Mouse (Mus musculus): ENCODE results near the gene Olfr725. TPM values are rescaled to one million over a fixed set of nuclear protein-coding genes. Genes with fewer than 3 reads are reported as not detected.

Olfr725 gene
- polyA plus RNA-seq (2015; fragmentation: Nextera tagmentation; extraction: Ambion mirVana): not detected in 2 replicates

GRCm38 (mm10) chr14:50040275-50040674 lies at the start of gene Olfr725:
Gene Olfr725 (minus strand): TSS chr14:50040375.

Other genes starting within 250 kb of the Olfr725 start
- gene Olfr722, start 138.4 kb downstream of the Olfr725 start, polyA plus RNA-seq (2015; fragmentation: Nextera tagmentation; extraction: Ambion mirVana): not detected in 2 replicates
- not detected in 2 replicates for gene Olfr723, start 108.6 kb downstream of the Olfr725 start, polyA plus RNA-seq (2015; fragmentation: Nextera tagmentation; extraction: Ambion mirVana)
- not detected in 2 replicates for gene Olfr724, start 77.1 kb downstream of the Olfr725 start, polyA plus RNA-seq (2015; fragmentation: Nextera tagmentation; extraction: Ambion mirVana)
- not detected in 2 replicates for gene Olfr726, start 50.6 kb upstream of the Olfr725 start, polyA plus RNA-seq (2015; fragmentation: Nextera tagmentation; extraction: Ambion mirVana)
- not detected in 2 replicates for gene Olfr727, start 82.8 kb upstream of the Olfr725 start, polyA plus RNA-seq (2015; fragmentation: Nextera tagmentation; extraction: Ambion mirVana)
- gene Olfr728, start 102.3 kb upstream of the Olfr725 start, polyA plus RNA-seq (2015; fragmentation: Nextera tagmentation; extraction: Ambion mirVana): not detected in 2 replicates
- not detected in 2 replicates for gene Olfr729, start 112.5 kb upstream of the Olfr725 start, polyA plus RNA-seq (2015; fragmentation: Nextera tagmentation; extraction: Ambion mirVana)
- gene Olfr730, start 147.8 kb upstream of the Olfr725 start, polyA plus RNA-seq (2015; fragmentation: Nextera tagmentation; extraction: Ambion mirVana): not detected in 2 replicates
- gene Olfr731, start 201.5 kb upstream of the Olfr725 start, polyA plus RNA-seq (2015; fragmentation: Nextera tagmentation; extraction: Ambion mirVana): not detected in 2 replicates
- gene Olfr732, start 243.8 kb upstream of the Olfr725 start, polyA plus RNA-seq (2015; fragmentation: Nextera tagmentation; extraction: Ambion mirVana): not detected in 2 replicates